Mouse (Mus musculus) sigmoid colon, adult 10 weeks (tissue): ENCODE results near the gene Tm6sf2. TPM values are rescaled to one million over a fixed set of nuclear protein-coding genes. Genes with fewer than 3 reads are reported as not detected.

Source experiments
- polyA plus RNA-seq: library from polyadenylated mRNA; stranded (reverse); fragments of 350-450 nt; fragmentation: Illumina TruSeq; extraction: RNeasy Lipid Tissue Mini Kit (QIAGEN cat#74804); gene quantifications from one replicate; pipeline ENCODE4 v1.2.3, GENCODE M21; 2014; ENCODE audit warnings: low read depth, low replicate concordance

Gene Tm6sf2
- 2.1 TPM for polyA plus RNA-seq

GRCm38 (mm10) chr8:70072441-70073069 lies at the start of gene Tm6sf2:
Gene Tm6sf2, plus strand, starts transcription at chr8:70072924.

GRCm38 (mm10) chr8:70042583-70043455 lies 29.9 kb upstream of the Tm6sf2 start, which contains the start of the genes Mau2 and Sugp1:
Gene Mau2, minus strand, starts transcription at chr8:70042734.
Gene Sugp1, plus strand, starts transcription at chr8:70042813.

GRCm38 (mm10) chr8:70083285-70083684 lies 10.6 kb downstream of the Tm6sf2 start, which contains the start of gene Hapln4:
Gene Hapln4, plus strand, starts transcription at chr8:70083457.

GRCm38 (mm10) chr8:70120667-70121066 lies 47.9 kb downstream of the Tm6sf2 start, which contains the start of gene Ncan:
Gene Ncan, minus strand, starts transcription at chr8:70120873.

Other genes starting within 250 kb of the Tm6sf2 start
- gene Pbx4, start 240.4 kb upstream of the Tm6sf2 start, polyA plus RNA-seq, result 0.73 TPM
- not detected for gene Cilp2, start 185.2 kb upstream of the Tm6sf2 start, polyA plus RNA-seq
- not detected for gene Tssk6, start 170.7 kb upstream of the Tm6sf2 start, polyA plus RNA-seq
- gene Ndufa13, start 170.4 kb upstream of the Tm6sf2 start, polyA plus RNA-seq, result not detected
- not detected for gene Yjefn3, start 170.2 kb upstream of the Tm6sf2 start, polyA plus RNA-seq
- gene Gatad2a, start 76.5 kb upstream of the Tm6sf2 start, polyA plus RNA-seq, result 6.0 TPM
- 17.8 TPM for gene Mau2, start 30.2 kb upstream of the Tm6sf2 start, polyA plus RNA-seq
- 9.4 TPM for gene Sugp1, start 30.1 kb upstream of the Tm6sf2 start, polyA plus RNA-seq
- gene Hapln4, start 10.5 kb downstream of the Tm6sf2 start, polyA plus RNA-seq, result not detected
- gene Ncan, start 47.9 kb downstream of the Tm6sf2 start, polyA plus RNA-seq, result not detected
- gene Nr2c2ap, start 58.4 kb downstream of the Tm6sf2 start, polyA plus RNA-seq, result 1.4 TPM
- gene Rfxank, start 66.2 kb downstream of the Tm6sf2 start, polyA plus RNA-seq, result 1.4 TPM
- 6.0 TPM for gene Borcs8, start 66.6 kb downstream of the Tm6sf2 start, polyA plus RNA-seq
- not detected for gene Mef2b, start 66.8 kb downstream of the Tm6sf2 start, polyA plus RNA-seq
- 4.3 TPM for gene Tmem161a, start 99.4 kb downstream of the Tm6sf2 start, polyA plus RNA-seq
- 2.3 TPM for gene Slc25a42, start 139.4 kb downstream of the Tm6sf2 start, polyA plus RNA-seq
- gene Sugp2, start 161.3 kb downstream of the Tm6sf2 start, polyA plus RNA-seq, result 7.2 TPM
- 0.79 TPM for gene Armc6, start 161.5 kb downstream of the Tm6sf2 start, polyA plus RNA-seq
- not detected for gene Homer3, start 209.9 kb downstream of the Tm6sf2 start, polyA plus RNA-seq
- gene Ddx49, start 229.6 kb downstream of the Tm6sf2 start, polyA plus RNA-seq, result 5.1 TPM
- 1.3 TPM for gene Cope, start 229.6 kb downstream of the Tm6sf2 start, polyA plus RNA-seq
- gene Cers1, start 242.9 kb downstream of the Tm6sf2 start, polyA plus RNA-seq, result not detected